Mouse (Mus musculus) retina, adult 2 months (tissue): Measurements from ENCODE around the gene Rbms2.
"Not testable (repeated sequence)": the region's sequence is repeated elsewhere in the genome, so short reads cannot be mapped to it uniquely, and the experiment has no call there.

ENCODE experiments used
- DNase-seq: peaks from one replicate; pipeline ENCODE4 v3.0.0-alpha.2; 2012; ENCODE audit warnings: low read depth, low spot score

Rbms2 gene

GRCm38 (mm10) chr10:128179989-128180388, at the start of gene Rbms2:
TSS of gene Rbms2 (minus strand) at chr10:128180297.
- no peak for DNase-seq

- DNase-seq, result no peak
These were observed 47.9 kb upstream of the Rbms2 start for GRCm38 (mm10) chr10:128228009-128228408.

GRCm38 (mm10) chr10:128227592-128227991, 47.5 kb upstream of the Rbms2 start:
- no peak for DNase-seq

DNA sequence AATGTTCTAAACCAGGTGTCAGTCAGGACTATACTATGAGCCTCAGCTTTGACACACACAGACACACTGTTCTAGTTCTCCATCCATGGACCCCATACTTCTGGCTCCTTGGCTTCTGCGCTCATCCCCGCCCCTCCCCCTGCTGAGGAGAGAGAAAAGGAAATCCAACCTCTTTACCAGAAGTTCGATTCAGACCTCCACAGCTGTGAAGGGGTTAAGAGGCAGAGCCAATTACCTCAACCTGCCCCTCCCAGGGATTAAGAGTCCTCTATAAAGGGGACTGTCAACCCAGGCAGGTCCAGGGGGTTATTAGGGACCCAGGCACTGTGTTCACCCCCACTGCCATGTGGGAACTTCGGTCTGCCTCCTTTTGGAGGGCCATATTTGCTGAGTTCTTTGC, 45.4 kb upstream of the Rbms2 start, which contains the start of gene Mip:
Gene Mip, plus strand, starts transcription at position 301 of the 400 bp plus-strand sequence.
- no peak for DNase-seq

DNA sequence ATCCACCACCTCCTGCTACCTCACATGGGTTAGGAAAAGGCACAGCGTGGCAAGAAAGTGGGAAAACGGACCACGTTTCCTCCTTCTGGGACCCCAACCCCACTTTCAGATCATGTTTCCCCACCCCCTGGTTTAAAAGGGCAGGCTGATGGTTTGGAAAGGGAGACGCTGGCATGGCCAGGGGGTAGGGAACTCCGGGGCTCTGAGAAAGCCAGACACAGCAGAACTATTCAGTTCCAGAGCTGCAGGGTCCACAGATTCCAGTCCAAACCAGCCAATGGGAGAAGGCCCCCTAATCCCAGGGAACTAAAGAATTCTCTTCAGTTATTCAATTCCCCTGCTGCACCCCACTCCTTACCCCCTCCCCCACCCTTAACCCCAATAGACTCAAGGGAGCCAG, 45.0 kb upstream of the Rbms2 start:
- DNase-seq, result no peak

- DNase-seq, result no peak
These were observed 41.6 kb upstream of the Rbms2 start for GRCm38 (mm10) chr10:128221533-128222286.

DNA sequence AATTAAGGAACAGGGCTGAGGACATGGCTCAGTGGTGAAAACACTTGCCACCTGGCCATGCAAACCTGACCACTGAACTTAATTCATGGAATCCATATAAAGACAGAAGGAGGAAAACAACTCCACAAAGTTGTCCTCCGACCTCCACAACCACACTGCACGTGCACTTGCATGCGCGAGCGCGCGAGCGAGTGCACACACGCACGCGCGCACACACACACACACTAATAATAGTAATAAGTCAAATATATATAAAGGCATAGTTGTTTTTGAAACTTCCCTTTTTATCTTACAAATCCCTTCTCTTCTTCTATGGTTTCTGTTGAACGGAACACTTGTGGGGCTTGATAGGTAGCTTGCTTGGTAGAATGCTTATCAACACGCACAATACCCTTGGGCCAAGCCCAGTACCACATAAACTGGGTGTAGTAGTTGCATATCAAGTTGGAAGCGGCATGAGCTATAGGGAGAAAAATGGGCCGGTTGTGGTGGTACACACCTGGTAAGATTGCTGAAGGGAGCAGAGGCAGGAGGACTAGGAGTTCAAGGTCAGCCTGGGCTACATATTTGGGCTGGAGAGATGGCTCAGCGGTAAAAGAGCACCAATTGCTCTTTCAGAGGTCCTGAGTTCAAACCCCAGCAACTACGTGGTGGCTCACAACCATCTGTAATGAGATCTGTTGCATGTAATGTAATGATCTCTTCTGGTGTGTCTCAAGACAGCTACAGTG, 38.5 kb upstream of the Rbms2 start:
- no peak for DNase-seq

- DNase-seq, result no peak
These were observed 34.9 kb upstream of the Rbms2 start for GRCm38 (mm10) chr10:128214981-128215380.

GRCm38 (mm10) chr10:128214112-128214511, 34.0 kb upstream of the Rbms2 start:
- not testable (repeated sequence) for DNase-seq

- DNase-seq, result no peak
These were observed 32.8 kb upstream of the Rbms2 start for GRCm38 (mm10) chr10:128212871-128213323.

DNA sequence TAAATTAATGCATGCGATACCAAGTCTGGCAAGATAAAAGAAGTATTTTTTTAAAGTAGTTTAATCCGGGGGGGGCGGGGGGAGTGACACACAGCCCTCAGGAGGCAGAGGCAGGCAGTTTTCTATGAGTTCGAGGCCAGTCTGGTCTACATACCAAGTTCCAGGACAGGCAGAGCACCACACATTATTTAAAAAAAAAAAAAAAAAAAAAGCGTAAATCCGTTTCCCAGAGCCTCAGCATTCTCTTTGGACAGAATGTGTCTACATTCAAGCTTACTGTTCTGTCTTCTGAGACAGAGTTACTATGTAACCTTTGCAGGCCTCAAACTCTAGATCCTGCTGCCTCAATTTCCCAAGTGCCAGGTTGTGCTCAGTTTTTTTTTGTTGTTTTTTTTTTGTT, 32.1 kb upstream of the Rbms2 start:
- DNase-seq, result no peak

- no peak for DNase-seq
These were observed 31.5 kb upstream of the Rbms2 start, which contains the start of gene Spryd4 for GRCm38 (mm10) chr10:128211390-128212108. TSS of gene Spryd4 (minus strand) at chr10:128211807.

GRCm38 (mm10) chr10:128210954-128211353, 30.9 kb upstream of the Rbms2 start:
- DNase-seq, result no peak

DNA sequence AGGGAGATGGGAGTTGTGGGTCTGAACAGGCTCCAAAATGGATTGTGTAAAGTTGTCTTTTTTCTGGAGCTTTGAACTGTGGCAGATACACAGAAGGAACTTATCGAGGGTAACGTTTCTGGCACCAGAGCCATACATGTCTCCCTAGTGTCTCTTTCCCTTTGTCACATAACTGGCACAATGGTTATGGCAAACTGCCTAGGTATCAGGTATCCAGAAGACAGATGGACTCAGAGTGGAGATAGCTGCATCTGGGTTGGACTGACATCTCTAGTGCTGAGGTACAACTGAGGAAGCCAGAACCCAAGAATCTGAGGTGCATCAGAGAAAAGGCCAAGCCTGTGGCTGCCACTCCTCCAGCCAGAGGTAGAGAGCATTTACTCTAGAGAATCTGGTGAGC, 30.0 kb upstream of the Rbms2 start:
- no peak for DNase-seq

GRCm38 (mm10) chr10:128209311-128210009, 29.4 kb upstream of the Rbms2 start:
- DNase-seq, result no peak

GRCm38 (mm10) chr10:128208326-128208725, 28.2 kb upstream of the Rbms2 start:
- no peak for DNase-seq

GRCm38 (mm10) chr10:128204941-128205340, 24.8 kb upstream of the Rbms2 start:
- no peak for DNase-seq

DNA sequence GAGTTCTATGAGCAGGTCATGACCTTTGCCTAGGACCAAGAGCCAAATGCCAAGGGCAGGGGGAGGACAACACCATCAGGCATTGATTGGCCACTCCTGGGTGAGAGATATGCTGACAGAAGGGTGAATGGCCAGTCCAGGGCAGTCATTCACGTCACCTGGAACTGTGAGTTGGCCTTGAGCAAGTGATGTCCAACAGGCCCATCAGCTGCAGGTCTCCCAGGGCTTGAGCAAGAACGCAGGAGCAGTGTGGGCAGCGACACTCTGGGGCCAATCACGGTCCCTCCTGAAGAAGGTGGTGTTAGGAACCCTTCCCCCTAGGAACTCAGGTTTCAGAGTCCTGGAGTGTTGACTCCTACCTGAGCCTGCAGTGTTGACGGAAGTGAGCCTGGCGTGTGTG, 21.8 kb upstream of the Rbms2 start:
- DNase-seq, result no peak

- no peak for DNase-seq
These were observed 14.7 kb upstream of the Rbms2 start for GRCm38 (mm10) chr10:128194551-128195461.

GRCm38 (mm10) chr10:128194024-128194550, 14.0 kb upstream of the Rbms2 start, which contains the start of gene Gls2:
TSS of gene Gls2 (plus strand) at chr10:128194457.
- DNase-seq, result peak; percentile 90
